Mouse (Mus musculus): Measurements from ENCODE around the gene Slc28a3. TPM values are rescaled to one million over a fixed set of nuclear protein-coding genes. Genes with fewer than 3 reads are reported as not detected.

Gene Slc28a3
- total RNA-seq, 1 experiment from 2014 or later = 0.06 TPM

DNA sequence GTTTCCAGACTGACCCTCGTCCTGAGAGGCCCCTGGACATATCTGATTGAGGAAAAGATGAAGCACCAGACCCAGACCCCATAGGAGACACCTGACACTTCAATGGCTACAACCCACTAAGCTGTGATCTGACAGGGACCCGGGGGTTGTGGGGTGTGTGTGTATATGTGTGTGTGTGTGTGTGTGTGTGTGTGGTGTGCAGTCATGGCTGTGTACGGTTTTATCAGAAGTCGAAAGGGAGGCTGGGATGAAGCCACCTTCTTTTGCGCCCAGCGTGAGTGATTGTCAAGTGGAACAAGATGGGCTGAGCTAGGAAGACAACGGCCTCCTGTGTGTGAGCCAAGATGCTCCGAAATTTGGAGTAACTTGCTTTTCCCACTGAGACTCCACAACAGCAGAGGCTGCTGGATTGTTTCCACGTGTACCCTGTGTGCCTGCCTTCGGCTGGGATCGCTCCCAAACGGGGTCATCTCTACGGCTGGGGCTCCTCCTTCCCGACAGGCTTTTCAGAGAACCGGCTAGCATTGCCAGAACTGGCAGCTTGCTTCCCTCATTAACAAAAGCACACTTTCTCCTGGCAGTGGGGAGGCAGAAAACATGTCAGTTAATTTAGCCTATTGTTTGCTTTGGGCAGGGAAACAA is 50.1 kb downstream of the Slc28a3 start:
- DNase-seq = no peak

DNA sequence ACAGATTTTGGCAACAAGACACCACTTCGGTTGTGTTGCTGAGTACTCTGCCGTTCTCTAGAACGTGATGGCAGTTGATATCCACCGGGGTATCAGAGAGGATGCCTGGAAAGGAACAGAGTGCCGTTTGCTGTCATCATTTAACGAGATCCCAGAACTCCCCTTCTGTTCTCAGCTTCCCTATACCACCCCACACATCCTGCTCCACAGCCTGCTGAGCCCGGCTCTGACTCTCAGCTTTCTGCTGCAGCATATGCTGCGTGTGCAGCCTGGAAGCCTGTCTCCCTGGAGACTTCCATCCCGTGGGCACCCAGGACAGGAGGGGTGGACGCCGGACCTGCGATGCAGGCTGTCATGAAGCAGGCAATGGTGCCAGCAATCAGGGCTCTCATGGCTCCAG is 52.5 kb downstream of the Slc28a3 start:
- no peak for DNase-seq

DNA sequence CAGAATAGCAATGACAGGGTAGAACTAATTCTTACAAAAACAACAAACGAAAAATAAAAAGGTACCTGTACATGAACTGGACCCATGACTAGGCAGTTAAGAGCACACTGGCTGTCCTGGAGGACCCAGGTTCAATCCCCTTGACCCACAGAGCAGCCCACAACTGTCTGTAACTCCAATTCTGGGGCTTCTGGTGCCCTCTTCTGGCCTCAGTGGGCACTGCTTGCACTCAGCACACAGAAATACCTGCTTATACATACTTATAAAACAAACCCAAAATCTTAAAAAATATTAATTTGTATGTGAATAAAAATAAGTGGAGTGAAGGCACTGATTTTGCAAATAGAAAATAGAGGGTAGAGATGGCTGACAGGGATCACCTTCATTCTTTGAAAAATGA is 54.7 kb downstream of the Slc28a3 start:
- DNase-seq = no peak

DNA sequence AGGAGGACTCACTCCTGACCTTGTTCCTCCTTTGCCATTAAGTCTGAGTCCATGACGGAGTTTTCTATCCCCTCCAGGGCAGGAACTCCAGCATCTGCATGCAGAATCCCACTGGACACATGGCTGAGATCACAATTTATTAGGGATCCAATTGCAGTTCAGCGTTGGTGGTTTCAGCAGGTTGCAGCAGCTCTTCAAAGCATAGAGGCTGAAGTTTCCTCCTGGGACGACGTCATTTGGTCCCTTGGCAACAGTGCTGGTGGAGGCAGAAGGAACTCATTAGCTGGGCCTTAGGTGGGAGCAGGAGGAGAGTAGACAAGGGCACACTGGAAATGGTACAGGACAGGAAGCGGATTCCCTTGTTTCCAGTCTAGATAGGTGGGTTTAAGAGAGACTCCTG is 55.1 kb downstream of the Slc28a3 start:
- DNase-seq = no peak

DNA sequence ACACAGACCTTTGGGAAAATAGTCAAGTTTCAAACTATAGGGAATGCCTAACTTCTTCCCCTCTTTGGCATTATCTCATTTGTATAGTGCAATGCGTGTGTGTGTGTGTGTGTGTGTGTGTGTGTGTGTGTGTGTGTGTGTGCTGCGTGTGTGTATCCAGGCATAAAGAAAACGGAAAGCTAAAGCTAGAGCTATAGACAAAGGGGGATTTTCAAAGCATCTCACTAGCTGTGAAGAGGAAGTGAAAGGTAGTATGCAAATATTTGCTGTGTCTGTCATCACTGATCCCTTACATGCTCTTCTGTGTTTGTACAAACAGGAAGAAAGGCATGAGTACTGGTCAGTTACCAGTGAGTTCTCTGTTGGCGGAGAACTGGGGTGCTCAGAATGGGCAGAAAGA is 58.8 kb downstream of the Slc28a3 start:
- DNase-seq = no peak

DNA sequence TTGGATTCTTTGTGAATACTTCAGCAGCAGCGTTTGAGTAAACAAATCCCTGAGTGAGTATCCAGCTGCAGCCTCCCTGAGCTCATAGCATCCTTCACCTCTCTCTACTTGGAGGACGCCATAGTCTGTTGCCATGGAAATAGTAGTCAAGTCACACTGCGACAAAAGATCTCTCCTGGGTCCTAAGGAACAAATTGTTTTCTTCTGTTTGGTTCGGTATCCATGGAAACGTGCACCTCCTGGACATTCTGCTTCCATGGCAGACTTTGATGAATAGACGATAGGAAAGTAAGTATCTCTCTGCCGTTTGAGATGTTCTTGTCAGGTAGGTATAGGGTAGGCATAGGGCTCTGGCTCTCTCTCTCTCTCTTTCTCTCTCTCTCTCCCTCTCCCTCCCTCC is 63.1 kb downstream of the Slc28a3 start:
- no peak for DNase-seq

DNA sequence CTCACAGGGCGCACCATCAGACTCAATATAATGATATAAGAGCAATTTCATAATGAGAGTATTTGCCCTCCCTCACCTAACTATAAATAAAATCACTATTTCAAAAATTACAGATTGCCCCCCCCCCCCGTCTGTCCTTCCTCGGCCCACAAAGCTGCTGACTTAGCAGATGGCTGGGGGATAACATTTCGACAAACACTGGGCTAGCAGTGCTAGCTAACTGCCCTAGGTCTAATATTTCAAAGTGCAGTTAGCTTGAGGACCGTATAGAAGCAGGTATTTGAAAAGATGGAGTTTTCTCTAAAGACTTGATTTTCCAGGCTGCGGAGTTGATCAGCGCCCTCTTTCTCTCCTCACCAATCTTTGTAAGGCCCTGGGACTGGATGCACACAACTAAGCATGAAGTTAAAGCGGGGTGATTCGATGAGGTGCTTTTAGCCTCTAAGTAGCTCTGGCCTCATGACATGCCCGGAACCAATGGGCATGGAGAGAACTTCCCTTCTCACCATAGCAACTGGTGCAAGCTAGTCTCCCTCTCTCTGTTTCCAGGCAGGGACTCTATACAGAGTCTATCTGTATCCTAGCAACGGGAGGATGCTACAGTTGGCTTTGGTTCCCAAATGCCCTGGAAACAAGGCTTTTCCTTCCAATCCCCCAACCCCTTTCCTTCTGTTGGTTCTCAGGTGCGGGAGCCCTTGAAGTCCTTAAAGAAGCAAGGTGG is 66.8 kb downstream of the Slc28a3 start:
- DNase-seq = no peak

DNA sequence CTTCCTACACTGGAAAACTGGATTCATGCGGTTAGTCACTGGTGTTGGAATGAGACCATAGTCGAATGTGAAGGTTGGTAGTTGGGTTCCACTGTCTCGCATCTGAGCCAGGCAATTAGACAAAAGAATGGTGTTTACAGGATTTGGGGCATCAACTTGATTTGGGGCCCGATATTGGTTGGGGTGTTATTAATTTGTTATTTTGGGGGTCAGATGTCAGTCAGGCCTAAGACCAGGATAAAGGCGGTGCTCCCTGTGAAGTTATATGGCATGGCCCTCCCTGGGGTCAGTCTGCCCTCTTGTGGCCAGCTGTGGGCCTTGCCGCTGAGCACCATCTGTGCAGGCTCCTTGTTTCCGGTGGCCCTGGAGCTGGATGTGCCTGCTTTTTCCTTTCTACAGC is 67.6 kb downstream of the Slc28a3 start:
- peak; percentile 83 for DNase-seq

DNA sequence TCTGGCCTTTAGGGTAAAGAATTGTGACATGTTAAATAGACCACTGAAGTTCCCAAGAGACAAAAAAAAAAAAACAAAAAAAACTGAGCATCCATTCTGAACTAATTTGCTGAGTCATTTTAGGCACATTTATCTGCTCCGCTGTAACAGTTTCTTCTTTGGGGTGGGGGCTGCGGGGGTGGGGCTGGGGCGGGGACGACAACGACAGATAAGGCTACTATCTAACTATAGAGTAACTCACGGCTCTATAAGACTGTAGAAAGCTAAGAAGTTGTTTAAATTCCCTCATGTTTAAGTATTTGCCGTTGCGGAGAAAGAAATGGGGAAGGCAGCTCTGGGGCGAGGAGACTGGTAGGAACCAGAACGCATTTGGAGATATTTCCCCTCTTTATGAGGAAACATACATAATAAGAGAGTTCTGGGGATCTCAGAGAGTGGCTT is 68.1 kb downstream of the Slc28a3 start:
- DNase-seq = no peak

DNA sequence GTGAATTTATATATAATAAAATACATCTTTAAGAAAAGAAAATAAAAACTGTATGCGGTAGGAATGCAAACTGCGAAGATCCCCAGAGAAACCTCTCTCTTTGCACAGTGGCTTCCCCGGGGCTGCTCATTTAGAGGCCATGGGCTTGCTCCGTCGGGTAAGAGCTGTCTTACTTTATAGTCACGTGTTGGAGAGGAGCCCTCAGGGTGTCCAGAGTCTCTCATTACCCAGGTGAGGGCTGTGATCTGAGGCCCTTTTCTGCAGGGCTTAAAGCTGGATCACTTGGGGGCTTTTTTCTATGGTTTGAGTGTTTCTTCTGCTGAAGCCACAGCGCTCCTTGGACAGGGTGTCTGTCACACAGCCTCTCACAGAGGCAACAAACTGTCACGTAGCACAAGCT is 68.5 kb downstream of the Slc28a3 start:
- DNase-seq = no peak

DNA sequence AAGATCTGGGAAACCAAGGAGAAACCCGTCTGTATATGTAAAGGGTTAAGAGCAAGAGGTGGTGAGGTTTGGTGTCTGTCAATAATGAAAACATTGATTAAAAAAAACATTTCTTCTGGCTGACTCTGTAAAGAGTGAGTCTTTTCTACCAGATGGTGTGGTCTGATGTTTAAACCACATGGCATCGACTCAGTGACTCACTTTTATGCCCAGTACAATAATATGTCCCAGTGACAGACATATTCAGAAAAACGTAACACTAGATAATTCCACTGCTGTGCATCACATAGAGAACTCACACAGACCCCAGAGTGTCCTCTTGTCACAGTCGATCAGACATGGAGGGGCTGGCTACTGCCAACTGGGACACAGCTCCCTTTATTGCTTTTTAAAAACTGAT is 69.1 kb downstream of the Slc28a3 start:
- DNase-seq = no peak

DNA sequence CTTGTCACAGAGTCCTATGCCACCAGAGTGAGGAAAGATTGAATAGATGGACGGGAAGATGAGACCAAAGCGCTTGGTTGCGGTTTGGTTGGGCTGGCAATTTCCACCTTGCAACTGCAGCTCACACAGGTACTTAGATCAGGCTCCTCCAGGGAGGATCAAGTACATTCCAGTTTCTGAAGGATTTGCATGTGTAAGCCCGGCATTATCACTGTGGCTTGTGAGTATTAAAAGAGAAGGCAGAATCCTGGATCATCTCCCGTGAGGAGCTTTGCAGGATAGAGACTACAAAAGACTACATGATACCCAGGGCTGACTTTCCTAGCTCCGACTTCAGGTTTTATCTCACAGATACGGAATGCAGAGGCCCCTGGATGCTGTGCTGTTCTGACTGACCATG is 71.7 kb downstream of the Slc28a3 start:
- DNase-seq = no peak

DNA sequence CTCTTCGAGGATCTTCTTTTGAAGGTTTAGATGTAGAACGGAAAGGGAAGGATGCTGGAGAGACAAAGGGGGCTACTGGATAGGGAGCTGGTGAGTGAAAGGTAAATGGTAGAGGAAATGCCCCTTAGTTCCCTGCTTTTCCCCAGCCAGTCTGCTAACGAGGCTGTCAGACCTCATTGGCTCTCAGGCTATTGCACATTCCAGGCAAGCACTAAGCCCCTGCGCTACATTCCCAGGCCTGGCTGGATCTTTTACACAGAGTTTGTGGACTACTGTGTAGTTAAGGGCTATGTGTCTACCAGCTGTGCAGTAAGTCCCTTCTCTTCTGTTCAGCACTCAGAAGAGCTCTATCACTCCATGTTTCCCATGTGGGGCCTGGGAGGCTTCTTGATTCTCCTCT is 72.3 kb downstream of the Slc28a3 start:
- no peak for DNase-seq

DNA sequence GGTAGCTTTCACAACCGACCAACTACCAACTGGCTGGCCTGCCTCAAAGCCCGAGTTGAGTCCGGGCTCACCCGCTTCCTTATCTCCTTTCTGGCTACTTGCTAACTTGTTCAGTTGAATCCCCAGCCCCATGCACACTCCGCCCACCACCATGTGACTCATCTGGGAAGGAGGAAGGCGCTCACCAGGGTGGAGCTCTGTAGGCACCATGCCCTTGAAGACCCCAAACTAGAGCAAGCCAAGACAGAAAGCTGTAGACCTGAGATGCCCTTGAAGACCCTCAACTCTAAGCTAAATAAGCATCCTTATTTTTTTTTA is 72.8 kb downstream of the Slc28a3 start:
- DNase-seq = no peak

DNA sequence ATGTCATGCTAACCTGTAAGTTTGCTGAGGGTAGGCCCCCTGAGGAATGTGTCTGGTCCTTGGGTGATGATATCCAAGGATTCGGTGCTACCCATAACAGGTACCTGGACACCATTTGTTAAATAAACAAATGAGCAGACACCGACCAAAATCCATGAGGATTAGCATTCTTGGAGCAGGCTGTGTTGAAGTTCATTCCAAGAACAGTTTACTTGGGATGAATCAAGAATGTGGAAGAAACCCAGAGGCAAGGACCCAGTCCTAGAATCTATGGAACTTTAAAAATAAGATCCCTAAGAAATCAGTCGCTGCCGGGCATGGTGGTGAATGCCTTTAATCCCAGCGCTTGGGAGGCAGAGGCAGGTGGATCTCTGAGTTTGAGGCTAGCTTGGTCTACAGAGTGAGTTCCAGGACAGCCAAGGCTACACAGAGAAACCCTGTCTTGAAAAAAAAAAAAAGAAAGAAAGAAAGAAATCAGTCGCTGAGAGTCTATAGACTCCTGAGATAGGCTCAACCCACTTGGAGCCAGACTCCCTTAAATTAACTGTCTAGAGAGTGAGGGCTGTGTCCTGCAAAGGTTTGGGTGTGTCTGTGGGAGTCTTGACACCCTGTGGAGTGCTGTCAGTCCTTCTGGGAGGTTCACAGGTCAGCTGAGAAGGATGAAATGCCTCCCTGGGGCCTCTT is 73.3 kb downstream of the Slc28a3 start:
- DNase-seq = no peak

DNA sequence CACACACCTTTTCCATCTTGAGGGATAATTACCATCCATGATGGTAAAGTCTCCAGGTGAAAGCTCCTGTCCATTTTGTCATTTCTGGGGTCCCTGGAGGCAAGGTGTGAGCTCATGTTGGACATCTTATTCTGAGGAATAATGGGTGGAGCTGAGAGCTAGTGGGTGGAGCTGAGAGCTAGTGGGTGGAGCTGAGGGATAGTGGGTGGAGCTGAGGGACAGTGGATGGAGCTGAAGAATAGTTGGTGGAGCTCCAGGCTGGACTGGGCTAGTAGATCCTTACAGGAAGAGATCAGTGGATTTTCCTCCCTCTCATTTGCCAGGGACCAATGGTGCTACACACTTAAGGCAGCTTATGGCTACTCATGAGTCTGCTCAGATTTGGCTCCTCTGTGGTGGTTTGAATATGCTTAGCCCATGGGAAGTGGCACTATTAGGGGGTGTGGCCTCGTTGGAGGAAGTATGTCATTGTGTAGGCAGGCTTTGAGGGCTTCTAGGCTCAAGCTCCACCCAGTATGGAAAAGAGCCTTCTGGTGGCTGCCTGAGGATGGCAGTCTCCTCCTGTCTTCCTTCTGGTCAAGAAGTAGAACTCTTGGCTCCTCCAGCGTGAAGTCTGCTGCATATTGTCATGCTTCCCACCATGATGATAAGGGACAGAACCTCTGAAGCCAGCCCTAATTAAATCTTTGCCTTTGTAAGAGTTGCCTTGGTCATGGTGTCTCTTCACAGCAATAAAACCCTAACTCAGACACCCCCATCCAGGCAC is 74.0 kb downstream of the Slc28a3 start:
- no peak for DNase-seq

DNA sequence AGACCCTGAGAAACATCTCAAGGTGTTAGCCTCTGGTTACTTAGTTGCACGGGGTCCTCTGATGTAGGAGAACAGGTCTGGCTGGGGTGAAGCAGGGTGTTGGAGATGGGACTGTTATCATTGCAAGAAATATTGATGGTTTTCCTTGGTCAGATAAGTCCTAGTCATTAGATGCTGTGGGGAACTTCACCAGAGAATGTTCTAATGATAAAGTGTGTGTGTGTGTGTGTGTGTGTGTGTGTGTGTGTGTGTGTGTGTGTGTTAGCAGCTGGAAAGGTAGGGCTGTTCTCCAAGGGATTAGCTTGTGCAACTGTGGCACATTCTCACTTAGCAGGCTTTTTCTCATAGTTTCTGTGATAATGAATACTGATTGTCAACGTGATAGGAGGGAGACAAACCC is 75.4 kb downstream of the Slc28a3 start:
- no peak for DNase-seq

DNA sequence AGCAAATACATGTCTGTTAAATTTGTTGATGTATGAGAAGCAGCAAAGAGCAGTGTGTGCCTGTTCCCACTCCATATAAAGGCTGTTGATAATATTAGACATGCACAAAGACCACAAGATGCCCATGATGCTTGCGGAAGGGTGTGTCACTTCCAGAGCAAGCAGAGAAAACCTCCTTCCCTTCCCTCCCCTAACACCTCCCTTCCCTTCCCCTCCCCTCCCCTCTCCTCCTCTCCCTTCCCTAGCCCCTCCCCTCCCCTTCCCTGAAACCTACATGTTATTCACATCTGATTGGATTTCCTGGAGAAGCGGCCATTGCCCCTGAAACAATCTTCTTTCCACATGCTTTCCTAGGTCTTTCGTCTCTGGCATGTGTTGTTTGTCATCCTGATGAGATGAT is 75.8 kb downstream of the Slc28a3 start:
- DNase-seq = no peak

DNA sequence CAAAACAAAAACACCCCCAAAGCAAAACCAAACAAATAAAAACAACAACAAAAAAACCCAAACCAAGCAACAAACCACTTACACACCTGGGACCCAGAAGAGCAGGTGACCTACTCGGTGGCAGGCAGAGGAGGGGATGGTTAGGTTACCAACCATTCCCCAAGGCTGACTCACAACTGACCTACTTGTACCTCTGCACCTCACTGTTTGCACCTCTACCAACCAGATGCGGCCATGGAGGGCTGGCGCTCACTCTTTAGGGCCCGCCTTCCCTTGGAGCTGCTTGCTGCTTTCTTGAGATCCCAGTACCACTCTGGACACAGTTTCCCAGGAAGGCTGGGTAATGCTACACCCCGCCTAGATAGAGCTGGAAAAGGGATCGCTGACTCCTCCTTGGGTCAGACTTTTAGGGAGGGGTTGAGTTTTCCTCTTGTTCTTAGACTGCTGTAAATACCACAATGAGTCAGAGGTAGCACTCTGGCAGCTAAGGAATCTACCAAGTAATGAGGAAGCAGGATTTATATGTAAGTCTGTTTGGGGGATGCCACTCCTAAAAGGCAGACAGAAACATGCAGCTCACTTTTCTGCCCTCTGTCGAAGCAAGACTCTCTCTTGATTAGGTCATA is 76.3 kb downstream of the Slc28a3 start:
- DNase-seq = no peak

DNA sequence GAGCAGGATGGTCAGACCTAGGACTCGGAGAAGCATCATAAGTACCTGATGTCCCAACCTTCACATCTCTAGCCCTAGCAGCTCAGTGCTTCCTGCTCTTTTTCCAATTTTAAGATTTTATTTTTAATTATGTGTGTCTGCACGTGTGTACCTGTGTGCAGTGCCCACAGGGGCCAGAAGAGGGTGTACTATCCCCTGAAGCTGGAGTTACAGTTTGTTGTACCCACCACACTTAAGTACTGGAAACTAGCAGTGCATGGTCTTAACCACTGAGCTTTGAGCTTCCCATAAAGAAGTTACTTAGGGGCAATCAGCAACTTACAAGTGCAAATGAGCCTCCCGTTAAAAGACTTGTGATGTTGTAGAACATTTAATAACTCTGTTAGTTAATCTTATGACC is 86.1 kb downstream of the Slc28a3 start:
- DNase-seq = no peak

DNA sequence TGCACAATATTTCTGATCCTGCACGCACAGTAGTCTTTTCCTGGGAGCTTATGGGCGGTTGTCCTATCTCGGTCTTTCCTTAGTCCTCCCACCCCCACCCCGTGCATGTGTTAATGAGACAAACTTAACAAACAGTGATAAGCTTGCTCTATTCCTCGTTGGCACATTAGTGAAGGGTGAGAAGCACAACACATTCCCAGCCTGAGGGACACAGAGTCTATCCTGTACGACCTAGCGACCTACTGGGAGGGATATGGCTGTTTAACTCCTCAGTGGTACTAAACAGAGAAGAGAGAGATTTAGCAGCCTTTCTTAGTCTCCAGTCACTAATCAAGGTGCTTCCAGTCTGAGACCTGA is 86.9 kb downstream of the Slc28a3 start:
- DNase-seq = no peak

DNA sequence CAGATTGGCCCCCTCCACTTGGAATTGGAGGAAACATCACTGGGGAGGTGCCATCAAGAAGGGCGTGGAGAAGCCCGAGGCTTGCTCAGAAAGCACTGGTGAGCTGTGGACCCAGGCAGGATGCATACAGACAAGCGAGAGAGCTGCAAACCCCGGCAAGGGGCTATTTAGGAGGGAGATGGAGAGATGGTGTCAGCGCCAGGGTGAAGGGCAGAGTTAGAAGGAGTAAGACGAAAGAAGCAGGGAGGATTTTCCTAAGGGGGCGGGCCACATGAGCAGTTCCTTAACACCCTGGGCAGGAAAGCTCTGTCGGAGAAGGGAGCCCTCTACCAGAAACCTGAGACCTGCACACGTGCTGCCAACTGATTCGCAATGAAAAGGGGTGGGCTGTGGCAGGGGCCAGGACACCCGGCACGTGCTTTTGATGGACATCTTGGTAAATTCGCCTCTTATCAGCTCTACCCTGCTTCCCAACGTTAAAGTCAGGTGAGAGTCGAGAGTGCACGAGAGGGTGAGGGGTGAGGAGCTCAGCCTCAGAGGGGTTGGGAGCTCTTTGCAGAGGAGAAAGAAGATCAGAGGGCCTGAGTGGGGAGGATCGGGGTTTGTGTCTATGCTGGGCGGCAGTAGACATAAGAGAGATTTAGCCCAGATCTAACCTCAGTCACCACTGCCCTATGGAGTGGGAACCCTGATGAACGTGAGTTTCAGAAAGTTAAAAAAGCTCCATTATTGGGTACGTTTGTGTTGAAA is 87.5 kb downstream of the Slc28a3 start:
- DNase-seq = no peak

Measured in adrenal gland, postnatal 25 days (tissue).